Mouse (Mus musculus): ENCODE measurements around the gene Mrps31. TPM values are rescaled to one million over a fixed set of nuclear protein-coding genes. Genes with fewer than 3 reads are reported as not detected.

The Mrps31 gene
- total RNA-seq, 2 experiments from 2014 or later = 55.7 to 57.1 TPM

Other genes starting within 250 kb of the Mrps31 start
- gene Nek3, start 244.9 kb upstream of the Mrps31 start, total RNA-seq (2021) = 1 to 10 TPM; 1.6 to 2.1 TPM
- gene Ckap2, start 225.5 kb upstream of the Mrps31 start, total RNA-seq (2021) = 1 to 10 TPM in 1 of 2 experiments, under 1 TPM in 1; 0.76 to 1.1 TPM
- 10 to 100 TPM; 23.7 to 31.2 TPM for gene Vps36, start 218.6 kb upstream of the Mrps31 start, total RNA-seq (2021)
- gene Thsd1, start 184.0 kb upstream of the Mrps31 start, total RNA-seq (2021) = 1 to 10 TPM; 5.9 to 6.9 TPM
- not detected for gene Tpte, start 127.9 kb upstream of the Mrps31 start, total RNA-seq (2021)
- 10 to 100 TPM; 13.0 to 13.8 TPM for gene Slc25a15, start 12.8 kb upstream of the Mrps31 start, total RNA-seq (2021)

Data from heart, postnatal 36 days (tissue).